Mouse (Mus musculus): ENCODE data around the gene Bcorl1. TPM values are rescaled to one million over a fixed set of nuclear protein-coding genes. Genes with fewer than 3 reads are reported as not detected.

Bcorl1 gene
- total RNA-seq, 4 experiments from 2014 or later: 10.7 to 13.1 (median 11.5) TPM

DNA sequence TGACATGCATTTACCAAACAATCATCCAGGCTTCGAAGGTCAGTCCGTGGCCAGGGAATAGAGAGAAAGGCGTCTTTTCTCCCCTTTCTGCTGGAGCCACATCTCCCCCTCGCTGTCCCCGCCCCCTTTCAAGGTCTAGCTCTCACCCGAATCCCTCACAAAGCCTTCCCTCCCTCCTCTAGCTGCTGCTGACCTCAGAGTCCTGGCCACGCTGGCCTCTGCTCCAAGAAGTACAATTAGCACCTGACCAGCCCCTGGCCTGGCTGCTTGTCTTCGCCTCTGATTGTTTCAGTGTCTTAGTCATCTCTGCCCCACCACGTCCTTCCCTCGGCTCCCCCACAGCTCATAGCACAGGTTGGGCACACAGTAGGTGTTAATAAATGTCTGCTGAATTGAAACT, 108.5 kb downstream of the Bcorl1 start:
- no peak for DNase-seq

DNA sequence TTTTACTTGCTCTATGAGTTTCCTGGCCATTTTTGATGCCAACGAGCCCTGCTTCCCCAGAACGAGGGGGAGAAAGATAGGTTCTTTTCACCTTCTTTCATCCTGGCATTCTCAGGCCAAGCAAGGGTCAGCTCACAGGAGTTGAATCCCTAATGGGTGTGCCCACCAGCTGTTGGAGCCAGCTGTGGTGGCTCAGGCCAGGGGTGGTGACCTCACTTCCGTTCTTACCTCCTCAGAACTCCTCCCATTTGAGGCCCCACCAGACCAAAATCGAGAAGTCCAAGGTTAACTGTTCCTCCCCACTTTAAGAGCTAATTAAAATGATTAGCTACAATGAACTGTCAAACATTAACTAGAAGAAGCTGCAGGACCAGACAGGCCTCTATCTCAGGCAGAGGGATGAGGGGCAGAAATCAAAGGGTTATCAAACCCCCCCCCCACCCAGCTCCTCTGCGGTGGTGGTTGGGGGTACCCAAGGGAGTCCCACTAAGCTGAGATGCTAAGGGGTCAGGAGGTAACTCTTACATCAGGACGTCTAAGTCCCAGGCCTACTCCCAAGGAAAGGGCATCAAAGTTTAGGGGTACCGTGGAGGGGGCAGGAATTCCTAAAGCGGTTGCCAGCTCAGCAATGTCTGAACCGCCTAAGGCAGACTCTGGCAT, 111.2 kb downstream of the Bcorl1 start:
- no peak for DNase-seq

DNA sequence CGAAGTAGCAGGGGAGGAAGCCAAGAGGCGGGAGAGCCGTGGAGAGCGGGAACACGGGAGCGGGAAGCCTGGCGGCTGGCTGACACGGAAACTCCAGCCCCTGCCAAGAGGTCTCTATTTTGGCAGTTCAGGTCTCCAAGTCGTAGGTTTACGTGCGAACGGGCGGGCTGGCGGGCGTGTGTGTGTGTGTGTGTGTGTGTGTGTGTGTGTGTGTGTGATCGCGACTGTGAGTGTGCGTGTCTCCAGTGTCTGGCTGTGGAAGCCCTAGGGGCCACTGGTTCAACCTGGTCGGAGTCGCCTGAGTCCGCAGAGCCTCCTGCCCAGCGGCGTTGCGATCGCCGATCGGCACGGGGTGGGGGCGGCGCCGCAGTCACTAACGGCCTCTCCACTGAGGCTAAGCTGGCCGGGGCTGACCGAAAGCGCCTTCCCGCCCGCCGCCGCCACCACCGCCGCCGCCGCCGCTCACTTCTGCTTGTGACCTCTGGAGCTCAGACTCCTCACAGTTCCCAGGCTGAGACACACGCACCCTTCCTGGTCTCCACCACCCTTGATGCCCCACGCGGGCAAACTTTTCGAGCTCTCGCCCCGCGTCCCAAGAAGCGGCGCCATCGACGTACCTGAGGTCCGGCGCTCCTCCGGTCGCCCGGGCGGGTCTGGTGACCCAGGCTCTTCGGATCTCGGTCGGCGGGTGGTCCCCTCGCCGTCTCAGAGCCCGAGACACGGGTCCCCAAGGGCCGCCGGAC, 111.9 kb downstream of the Bcorl1 start:
- DNase-seq: no peak

DNA sequence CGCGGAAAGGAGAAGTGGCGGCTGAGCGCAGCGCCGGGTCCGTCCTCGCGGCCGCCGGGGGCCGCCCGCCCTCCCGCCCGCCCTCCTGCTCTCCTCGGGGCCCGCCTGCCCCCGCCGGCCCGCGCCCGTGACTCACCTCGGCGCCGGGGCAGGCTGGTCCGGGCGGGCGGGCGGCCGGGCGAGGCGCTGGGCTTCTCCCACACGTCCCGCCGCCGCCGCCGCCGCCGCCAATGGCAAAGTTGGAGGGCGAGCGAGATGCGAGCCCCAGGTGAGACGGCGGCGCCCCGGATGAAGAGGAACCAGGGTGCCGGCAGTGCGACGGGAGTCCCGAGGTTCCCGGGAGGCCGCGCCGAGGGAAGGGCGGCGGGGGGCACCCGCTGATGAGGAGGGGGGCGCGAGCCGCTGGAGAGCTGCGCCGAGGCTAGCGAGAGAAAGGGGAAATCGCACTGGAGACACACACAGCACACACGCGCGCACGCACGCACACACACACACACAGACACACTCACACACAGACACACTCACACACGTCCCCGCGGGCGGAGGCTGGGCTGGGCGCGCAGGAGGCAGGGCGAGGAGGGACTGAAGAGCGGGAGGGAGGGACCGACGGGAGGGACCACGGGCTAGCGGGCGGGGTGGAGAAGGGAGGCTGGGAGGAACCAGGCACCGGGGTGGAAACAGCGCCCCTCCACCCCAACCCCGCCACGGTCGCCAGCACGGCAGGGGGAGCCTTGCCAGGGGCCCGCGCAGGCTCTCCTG, 112.8 kb downstream of the Bcorl1 start:
- peak; percentile 76 for DNase-seq

DNA sequence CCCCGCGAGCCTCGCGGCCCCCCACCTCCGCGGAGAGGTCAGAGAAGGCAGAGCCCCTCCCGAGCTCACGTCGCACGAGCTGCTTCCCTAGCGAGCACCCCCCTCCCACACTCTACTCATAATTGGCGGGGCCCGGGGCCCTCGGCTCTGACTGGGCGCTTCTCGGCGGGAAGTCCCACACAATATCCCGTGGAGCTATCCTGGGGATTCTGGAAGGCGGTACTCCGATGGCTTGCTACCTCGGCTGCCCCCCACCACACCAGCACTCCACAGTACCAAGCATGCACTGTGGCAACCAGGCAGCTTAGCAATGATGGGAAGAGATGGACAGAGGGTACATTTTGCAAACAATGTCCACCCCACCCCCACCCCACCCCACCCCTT, 113.3 kb downstream of the Bcorl1 start:
- DNase-seq: no peak

DNA sequence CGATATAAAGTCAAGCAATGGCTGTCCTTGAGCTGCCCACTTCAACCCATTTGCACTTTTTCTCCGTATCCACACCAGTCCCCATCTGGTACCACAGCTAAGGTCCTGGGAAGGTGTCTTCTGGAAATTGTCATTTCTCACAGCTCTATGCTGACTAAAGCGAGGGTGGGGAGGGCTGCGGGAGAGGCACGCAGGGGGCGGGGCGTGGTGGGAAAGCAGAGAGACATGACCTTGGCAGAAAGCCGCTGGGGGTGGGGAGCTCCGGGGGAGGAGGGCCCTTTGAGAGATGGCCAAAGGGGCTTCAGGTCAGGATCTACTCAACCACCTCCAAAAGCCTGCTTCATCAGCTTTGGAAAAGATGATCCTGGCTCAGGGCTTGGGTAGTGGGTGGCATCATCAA, 113.9 kb downstream of the Bcorl1 start:
- DNase-seq: no peak

DNA sequence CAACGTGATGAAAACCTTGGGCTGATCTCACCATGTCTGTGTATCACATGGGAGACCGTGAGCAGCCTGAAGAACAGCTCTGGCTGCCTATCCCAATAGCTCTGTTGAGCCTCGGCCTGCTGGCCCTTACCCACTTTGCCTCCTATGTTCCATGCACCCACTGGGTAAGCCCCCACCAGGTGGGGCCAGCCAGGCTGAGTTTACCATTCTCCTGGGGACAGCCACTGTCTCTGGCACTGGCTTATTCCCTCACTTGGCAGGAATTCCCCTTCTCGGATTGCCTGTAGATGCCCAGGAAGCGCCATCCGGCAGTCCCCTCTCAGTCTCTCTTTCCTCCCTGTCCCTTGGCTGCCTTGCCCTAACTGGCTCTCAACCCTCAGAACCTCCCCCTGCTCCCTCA, 115.8 kb downstream of the Bcorl1 start:
- DNase-seq: no peak

Other genes starting within 250 kb of the Bcorl1 start
- 1 to 10 TPM; 1.1 to 2.6 (median 1.5) TPM for gene Xpnpep2, start 232.6 kb upstream of the Bcorl1 start, total RNA-seq (2022)
- 1 to 10 TPM; 1.6 to 2.4 (median 2.1) TPM for gene Sash3, start 194.9 kb upstream of the Bcorl1 start, total RNA-seq (2022)
- gene Zdhhc9, start 132.5 kb upstream of the Bcorl1 start, total RNA-seq (2022): 10 to 100 TPM; 18.7 to 21.9 (median 20.2) TPM
- 10 to 100 TPM; 15.5 to 18.3 (median 16.2) TPM for gene Utp14a, start 84.5 kb upstream of the Bcorl1 start, total RNA-seq (2022)
- 10 to 100 TPM; 11.1 to 18.4 (median 13.9) TPM for gene Elf4, start 121.8 kb downstream of the Bcorl1 start, total RNA-seq (2022)
- gene Aifm1, start 172.2 kb downstream of the Bcorl1 start, total RNA-seq (2022): 100 to 1,000 TPM; 126 to 260 (median 176) TPM
- 10 to 100 TPM in 2 of 4 experiments, 1 to 10 TPM in 2; 7.6 to 49.6 (median 21.5) TPM for gene Rab33a, start 177.9 kb downstream of the Bcorl1 start, total RNA-seq (2022)